Mouse (Mus musculus): ENCODE results near the gene Fgd3.

Gene Fgd3

DNA sequence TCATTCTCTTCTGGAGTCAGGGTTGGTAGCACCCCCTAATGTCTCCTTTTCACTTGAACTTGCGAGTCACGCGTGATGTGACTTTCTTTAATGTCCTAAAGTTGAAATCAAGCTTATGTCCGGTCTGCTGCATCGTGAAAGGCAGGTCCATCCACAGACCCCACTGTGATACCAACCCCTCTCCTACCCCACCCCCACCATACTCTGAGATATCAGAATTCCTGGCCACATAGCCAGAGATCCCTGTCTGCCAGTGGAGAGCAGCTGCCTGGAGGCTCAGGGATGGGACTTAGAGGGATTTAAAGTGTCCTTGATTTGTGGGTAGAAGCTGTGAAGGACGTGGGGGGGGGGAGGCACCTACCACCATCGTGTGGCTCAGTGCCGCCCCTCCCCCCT lies 71.6 kb downstream of the Fgd3 start, which contains the start of gene Susd3:
Gene Susd3, minus strand, starts transcription at position 240 of the 396 bp plus-strand sequence.
- no peak for DNase-seq (ENCODE audit: low spot score in 2 of 2)

DNA sequence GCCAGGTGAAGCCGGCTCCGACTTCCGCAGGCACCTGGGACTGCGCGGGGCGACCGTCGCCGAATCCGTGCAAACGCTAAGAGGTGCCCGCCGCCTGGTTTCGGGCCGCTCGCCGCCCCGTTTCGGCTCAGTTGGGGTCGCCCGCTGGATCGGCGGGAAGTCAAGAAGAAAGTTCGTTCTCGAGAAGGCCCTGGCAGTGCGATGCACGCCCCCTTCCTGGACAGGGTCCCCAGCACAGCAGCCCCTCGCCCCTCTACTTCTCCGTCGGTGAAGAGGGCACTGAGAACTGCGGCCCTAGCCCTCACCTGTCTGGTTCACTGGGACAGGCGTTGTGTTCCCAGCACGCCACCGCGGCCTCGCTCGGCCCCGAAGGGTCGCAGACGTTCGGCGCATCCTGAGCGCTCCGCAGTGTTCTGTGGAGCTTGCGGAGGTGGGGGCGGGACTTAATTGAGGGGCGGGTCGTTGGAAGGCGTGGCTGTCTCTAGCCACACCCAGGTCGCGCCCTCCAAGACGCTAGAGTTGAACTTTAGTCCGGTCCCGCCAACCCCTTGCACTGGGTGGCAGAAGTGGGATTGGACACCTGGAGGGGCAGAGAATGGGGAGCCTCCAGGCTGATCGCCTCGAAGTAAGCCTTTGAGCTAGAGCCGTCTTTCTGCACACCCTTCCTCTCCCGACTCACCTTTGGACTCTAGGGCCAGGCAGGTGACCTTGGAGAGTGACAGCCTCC lies 72.2 kb downstream of the Fgd3 start:
- DNase-seq (ENCODE audit: low spot score in 2 of 2): no peak

DNA sequence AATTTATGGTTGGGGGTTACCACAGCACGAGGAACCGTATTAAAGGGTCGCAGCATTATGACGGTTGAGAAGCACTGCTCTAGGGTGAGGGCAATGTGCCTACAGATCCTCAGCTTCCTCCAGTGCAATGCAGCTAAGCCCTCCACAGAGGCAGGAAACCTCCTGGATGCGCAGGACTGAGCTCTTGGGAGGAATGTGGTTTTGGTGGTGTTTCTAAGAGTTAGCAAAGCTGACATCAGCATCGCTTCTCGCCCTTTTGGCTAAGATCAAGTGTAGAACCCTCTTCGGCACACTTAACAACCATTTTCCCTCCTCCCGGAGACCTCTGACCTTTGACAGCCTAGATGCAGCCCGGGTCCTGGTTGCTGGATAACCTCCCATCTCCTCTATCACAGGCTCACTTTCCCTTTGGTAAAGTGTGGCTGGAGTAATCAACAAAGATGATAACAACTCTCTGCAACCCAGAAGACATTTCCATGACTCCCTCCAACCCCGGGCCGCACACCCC lies 72.8 kb downstream of the Fgd3 start:
- DNase-seq (ENCODE audit: low spot score in 2 of 2): no peak

DNA sequence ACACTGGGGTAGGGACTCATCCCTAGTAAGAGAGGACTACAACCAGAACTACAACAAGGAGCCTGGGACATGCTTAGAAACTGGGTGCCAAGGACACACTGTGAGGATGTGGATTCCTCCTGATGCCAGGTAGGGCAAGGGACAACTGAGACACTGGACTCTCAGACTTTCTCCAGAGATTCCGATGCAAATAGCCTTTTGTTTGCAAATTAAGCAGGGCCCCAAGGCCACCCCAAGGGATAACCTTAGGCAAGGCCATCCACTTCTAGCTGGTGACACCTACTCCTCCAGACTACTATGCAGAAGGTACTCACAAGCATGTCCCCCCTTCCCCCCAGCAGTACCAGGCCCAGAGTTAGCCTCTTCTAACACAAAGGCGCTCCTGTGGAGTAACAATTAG lies 73.5 kb downstream of the Fgd3 start:
- DNase-seq (ENCODE audit: low spot score in 2 of 2): no peak

DNA sequence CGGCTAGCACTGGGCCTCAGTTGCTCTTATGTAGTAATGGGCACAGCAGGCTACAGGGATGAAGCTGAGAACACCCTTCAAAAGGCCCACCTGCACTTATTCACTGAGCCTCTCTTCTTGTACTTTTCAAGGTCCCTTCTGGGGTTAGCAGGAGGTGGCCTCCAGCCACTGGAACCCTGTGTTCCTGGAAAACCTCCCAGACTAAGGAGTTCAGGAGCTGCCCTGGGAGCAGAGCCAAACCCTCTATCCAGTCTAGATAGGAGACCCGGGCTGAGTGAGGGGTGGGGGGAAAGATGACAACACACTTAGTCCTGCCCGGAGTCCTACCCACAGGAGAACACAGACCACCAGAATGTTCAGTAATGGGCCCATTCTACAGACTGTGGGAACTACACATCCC lies 74.1 kb downstream of the Fgd3 start:
- DNase-seq (ENCODE audit: low spot score in 2 of 2): no peak

DNA sequence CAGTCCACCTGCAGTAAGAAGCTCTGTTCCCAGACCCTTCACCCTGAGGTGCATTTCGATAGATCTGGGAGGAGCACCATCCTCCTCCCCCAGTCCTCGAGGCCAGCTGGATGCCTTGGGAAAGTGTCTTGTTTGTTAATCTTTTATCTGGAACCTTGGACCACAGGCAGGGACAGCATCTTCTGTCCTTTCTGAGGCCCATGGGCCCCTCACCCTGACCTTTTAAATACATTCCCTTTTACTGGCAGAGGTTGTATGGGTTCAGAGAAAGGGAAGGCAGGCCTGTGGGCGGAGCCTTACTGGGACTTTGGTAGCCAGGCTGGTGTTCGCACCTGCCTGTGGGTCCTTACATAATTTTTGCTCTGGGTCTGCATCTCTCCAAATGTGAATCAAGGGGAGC lies 74.9 kb downstream of the Fgd3 start:
- DNase-seq (ENCODE audit: low spot score in 2 of 2): no peak

DNA sequence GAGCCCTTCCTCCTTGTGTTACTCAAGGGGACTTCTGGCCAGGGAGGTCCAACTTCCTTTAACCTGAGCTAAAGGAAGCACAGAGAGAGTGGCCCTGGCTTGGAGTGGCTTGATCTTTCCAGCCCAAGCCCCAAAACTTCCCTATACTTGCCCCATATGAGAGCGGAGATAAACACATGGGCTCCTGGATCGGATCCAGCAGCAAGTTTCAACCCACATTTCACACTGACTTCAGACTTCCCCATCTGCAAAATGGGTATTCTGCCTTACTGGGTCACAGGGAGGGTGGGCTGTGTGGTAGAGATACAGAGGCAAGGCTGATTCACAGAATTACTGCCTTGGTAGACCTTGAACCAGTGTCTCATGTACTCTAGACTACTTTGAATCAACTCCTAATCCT lies 76.6 kb downstream of the Fgd3 start:
- DNase-seq (ENCODE audit: low spot score in 2 of 2): no peak

DNA sequence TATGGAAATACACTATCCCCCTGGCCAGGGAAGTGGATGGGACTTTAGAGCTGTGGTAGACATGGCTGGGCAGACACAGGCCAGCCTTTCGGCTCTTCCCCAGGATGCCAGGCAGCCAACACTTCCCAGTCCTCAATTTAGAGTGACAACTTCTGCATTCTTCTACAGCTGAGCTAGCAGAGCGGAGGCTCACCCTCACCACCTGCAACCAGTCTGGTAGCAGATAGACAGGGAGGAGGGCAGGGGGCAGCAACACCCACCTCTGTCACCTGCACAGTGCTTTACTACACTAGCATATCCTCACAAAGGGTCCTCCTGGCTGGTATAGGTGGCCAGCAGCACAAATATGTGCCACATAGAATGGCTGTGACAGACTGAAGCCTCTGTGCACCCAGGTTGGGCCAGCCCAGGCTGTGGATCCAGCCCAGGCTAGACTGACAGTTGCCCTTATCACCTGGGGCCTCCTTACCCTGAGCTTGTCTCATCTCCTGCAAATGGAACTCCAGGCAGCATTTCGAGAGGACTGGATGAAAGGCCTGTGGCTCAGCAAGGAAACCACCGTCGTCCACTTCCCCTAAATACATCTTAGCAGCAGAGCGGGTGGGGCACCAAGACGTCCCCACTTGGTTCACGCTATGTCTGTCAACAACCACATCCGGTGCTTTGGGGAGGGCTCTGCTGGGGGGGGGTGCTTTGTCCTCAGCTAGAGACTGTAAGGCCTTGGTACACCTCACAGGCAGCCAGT lies 77.6 kb downstream of the Fgd3 start:
- DNase-seq (ENCODE audit: low spot score in 2 of 2): no peak

DNA sequence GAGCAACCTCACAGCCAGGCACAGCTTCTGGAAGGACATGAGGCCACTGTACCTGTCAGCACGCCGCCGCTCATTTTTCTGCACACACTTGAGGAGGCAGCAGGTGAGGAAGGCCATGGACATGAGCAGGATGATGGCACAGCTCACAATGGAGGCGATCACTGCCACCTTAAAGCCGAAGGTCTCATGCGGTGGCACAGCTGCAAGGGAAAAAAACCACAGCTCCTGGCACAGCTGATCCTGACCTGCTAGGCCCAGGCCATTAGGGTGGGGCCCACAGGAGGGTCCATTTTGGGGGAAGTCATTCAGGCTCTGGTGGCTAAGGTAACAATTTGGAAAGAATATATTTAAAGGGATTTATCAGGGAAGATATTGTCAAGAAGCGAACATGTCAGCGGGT lies 81.4 kb downstream of the Fgd3 start:
- no peak for DNase-seq (ENCODE audit: low spot score in 2 of 2)

DNA sequence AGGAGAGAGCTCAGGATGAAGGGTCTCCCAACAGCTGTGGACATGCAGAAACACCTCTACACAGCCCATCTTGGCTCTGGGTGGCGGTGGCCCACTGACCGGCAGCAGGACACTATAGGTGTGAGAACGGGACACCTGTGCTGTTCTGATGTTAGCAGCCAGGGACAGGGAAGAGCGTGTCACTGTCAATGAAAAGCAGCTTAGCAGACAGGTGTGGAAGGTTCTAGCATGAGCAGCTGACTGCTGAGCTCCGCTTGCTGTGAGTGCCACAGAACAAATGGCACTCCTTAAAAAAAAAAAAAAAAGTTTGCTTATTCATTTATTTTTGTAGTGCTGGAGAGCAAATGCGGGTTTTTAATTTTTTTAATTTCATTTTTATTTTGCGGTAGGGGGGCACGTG lies 82.5 kb downstream of the Fgd3 start:
- no peak for DNase-seq (ENCODE audit: low spot score in 2 of 2)

DNA sequence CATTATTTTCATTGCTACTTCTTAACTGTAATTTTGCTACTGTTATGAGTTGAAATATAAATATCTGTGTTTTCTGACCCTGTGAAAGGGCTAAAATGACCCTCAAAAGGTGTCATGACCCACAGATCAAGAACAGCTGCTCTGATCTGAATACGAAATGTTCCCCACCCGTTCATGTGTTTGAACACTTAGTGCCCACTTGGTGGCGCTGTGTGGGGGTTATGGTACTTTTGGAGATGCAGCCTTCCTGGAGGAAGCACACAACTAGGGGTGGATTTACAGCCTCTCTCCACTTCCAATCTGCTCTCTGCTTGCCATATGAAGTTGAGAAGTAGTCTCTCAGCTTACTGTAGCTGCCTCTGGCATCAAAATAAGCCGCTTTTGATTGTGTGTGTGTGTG lies 85.4 kb downstream of the Fgd3 start:
- DNase-seq (ENCODE audit: low spot score in 2 of 2): no peak

DNA sequence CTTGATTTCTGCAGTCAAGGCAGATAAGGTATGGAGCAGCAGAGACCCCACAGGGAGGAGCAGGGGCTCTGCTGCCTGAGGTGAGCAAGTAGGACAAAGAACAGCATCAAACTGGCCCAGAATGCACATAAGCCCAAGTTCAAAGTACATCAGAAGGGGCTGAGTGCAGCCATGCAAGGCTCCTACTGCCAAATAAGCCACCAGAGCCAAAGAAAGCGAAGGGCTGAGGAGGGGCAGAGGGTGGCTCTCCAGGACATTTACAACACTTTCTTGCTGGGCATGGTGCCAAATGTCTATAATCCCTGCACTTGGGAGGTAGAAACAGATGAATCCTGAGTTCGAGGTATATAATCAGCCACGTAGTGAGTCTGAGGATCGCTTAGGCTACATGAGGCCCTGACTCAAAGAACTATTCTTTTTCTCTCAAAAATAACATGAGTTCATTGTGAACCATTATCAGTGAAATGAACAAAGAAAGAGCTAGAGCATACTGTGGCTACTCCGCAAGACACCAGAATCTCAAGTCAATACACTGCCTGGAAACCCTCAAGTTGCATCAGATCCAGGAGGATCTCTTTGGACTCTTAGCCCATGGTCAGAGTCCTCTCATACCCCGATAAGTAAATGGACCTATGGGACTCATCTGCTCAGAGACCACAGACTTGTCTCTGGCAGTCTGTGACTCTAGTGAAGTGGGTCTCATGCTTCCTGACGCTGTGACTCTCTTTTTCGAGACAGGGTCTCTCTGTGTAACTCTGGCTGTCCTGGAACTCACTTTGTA lies 86.1 kb downstream of the Fgd3 start:
- DNase-seq (ENCODE audit: low spot score in 2 of 2): no peak

DNA sequence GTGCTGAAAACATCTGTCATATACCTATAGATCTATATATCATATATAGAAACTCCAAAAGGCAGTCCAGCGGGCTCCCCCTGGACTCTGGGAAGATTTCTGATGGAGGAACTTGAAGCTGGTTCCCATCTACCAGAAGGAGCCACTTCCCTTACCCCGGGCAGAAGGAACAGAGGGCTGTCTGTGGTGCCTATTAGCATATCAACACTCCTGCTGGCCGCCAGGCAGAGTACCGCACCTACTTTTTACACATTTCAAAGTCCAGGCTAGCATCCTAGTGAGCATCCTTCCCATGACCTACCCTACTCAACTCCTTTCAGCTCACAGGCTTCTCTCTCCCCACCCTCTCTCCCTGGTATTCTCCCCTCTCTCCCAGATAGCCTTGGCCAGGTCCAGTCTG lies 94.5 kb downstream of the Fgd3 start:
- no peak for DNase-seq (ENCODE audit: low spot score in 2 of 2)

DNA sequence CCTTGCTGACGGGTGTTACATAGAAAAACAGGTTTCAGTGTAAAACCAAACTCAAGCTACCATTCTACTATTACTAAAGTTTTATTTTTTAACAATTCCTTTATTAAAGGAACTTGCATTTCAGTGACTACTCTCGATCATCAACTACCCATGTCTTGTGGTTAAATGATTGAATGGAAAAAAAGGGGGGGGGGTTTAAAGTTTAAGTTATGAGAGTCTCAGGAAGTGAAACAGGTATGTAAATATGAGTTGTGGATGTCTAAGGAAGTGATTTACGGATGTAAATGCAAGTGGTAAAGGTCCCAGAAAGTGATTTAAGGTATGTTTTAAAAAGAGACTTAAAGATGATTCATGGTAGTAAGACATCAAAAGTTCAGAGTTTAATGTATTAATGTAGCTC lies 95.0 kb downstream of the Fgd3 start:
- DNase-seq (ENCODE audit: low spot score in 2 of 2): no peak

DNA sequence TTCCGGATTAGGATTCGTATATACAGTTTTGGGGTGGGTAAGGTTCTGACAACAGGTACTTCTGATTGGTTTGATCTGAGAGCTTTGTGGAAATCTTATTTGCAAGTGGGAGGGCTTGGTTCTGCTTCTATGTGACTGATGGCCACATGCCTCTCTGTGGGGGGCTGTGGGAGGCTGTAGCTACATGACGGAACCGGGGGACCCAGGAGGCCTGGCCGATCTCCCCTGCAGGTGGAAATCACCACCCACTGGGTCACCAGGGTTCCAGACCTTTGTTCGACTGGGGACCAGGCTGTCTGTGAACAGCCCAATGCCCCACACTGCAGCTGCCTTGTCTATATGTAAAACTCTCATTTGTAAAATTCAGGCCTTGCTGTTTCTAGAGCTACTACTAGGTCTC lies 95.4 kb downstream of the Fgd3 start:
- DNase-seq (ENCODE audit: low spot score in 2 of 2): no peak

DNA sequence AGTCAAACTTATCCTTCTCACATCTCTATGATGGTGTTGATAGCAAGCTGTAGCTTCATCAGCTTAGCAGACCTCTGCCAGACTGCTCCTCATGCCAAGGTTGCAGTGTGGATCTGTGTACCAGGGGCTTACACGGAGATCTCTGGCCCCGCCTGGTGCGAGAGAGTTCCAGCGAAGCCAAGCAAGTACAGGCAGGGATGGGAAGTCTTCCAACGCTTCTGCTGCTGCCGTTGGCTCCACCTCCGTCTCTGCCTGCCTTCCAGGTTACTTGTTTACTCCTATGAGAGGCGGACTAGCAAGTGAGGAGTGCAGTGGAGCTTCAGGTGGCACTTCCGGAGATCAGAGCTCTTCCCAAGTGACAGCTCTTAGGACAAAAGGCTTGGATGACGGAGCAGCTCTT lies 95.8 kb downstream of the Fgd3 start:
- no peak for DNase-seq (ENCODE audit: low spot score in 2 of 2)

DNA sequence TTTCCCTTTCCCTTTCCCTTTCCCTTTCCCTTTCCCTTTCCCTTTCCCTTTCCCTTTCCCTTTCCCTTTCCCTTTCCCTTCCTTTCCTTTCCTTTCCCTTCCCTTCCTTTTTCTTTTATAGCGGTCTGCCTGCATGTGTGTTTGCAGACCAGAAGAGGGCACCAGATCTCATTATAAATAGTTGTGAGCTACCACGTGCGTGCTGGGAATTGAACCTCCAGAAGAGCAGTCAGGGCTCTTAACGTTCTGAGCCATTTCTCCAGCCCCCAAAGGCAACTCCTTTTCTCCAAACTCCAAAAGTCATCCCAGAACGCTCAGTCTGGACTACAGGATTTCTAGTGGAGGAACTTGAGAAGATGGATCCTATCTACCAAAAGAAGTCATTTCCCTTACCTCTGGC lies 99.2 kb downstream of the Fgd3 start:
- no peak for DNase-seq (ENCODE audit: low spot score in 2 of 2)

DNA sequence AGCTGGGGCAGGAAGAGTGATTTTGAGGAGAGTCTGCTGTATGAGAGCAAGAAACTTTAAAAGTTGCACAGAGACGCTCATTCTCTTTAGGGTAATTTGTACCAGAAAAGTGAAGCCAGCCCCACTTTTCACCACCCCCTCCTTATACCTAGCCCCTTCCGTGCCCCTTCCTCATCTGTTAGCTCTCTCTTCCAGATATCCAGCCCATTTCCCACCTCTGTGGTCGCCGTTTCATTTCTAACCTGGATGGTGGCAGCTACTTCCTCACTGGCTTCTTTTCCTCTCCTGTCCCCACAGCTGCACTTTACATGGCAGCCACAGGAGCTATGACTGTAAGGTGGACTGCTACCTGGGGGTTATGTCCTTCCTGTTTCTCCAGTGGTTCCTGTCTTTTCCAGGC lies 100.7 kb downstream of the Fgd3 start:
- no peak for DNase-seq (ENCODE audit: low spot score in 2 of 2)

DNA sequence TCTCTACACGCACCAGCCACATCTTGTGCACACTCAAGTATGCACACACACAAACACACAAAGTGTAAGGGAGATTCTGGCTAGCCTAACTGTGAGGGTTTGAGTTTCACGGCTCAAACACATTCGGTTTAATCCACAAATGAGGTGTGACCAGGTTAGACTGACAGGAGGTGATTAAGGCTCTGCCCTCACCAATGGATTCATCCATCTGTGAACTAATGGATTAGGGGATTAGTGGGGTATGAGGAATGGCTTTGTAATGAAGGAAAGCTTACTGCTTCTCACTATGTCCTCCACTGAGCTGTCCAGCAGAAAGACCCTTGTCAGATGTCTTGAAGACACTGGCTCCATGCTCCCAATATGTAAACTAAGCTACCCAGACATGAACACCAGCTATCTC lies 101.5 kb downstream of the Fgd3 start:
- no peak for DNase-seq (ENCODE audit: low spot score in 2 of 2)

DNA sequence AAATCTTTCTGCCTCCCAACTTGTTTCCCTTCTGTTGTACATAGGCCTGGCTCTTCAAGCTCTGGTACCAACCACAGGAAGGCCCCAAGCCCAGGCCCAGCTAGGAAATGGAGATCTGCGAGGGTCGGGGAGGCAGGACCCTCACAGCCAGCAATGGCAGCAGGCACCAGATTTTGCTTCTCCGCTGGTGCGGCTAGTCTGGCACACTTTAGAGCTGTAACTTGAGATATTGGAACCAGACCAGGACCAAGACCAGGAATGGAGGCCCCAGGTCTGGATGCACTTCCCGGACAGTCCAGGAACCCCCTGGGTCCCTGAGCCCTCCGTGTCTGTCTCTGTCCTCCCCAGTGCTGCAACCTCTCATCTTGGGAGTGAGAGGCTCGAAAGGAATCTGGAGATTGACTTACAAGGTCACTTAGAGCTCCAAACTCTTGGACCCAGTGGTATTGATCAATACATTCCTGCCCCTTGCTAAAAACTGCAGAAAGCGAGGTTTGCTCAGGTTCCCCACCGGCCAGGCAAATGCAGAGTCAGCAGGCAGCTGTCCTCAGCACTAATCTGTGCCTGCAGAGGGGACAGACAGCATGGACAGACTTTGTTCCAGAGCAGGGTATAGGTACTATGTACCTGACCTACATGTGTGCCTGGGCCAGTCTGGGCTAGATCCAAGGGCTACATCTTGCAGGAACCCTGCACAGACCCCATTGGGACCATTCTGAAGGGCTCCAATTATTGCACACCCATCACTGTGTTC lies 103.1 kb downstream of the Fgd3 start:
- no peak for DNase-seq (ENCODE audit: low spot score in 2 of 2)

DNA sequence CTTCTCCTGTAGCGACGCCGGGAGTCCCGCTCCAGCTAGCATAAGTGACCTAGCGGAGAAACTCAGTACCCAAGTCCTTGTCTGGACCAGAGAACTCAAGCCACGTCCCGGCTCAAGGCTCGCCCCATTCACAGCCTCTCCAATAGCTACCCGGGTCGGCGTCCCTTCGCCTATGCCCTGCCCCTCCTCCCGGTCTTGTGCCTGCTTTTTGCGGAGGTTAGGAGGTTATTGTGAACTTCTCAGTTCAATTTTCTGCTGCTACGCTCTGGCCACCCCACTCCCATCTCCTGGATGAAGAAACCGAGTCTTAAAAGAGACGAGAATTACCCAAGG lies 103.9 kb downstream of the Fgd3 start:
- DNase-seq (ENCODE audit: low spot score in 2 of 2): no peak

Data from frontal cortex, postnatal 36 days (tissue).